In genomic region chr16:84875012-84875717, GRCm38 (mm10) we compare ENCODE assay signal across 9 mouse cellular contexts. TPM values are rescaled to one million over a fixed set of nuclear protein-coding genes. Genes with fewer than 3 reads are reported as not detected.
DNase-seq lines count a peak whose midpoint lies in the region; ATAC-seq and TF ChIP-seq lines count a peak whose summit lies in the region.
"Had no signal": no experiment of that assay in that cellular context is flagged by ENCODE, and none has a peak within 500 bp of the region (broad histone marks: within the 10 kb centered on the region; RNA-seq: fewer than 3 reads in every experiment).

No protein-coding gene starts in this region.

- H3K36me3 ChIP-seq in stomach, embryonic 14.5 days (ENCODE audit: control insufficient read depth, insufficient read depth, low read length) = no peaks in the 10 kb centered on the region
- H3K36me3 ChIP-seq: limb, embryonic 12.5 days had no signal

- H3K4me3 ChIP-seq in gastrocnemius, adult 2 months = peak overlapping the region; percentile 13; the same call in 1 of the 2 replicates
- H3K4me3 ChIP-seq in left cerebral cortex, adult 2 months = peak overlapping the region; percentile 35
- H3K4me3 ChIP-seq in stomach, embryonic 14.5 days (ENCODE audit: low read depth, low read length) = peak overlapping the region; percentile 19
- H3K4me3 ChIP-seq: limb, embryonic 12.5 days had no signal

- no peak overlapping the region for H3K27ac ChIP-seq in gastrocnemius, adult 2 months
- peak overlapping the region; percentile 72 for H3K27ac ChIP-seq in left cerebral cortex, adult 2 months
- no peak overlapping the region for H3K27ac ChIP-seq in stomach, embryonic 14.5 days (ENCODE audit: low read length)
- H3K27ac ChIP-seq: limb, embryonic 12.5 days had no signal

- no peak for TF ChIP-seq CTCF in gastrocnemius, adult 2 months (IDR thresholded peaks at IDR 0.05)
- peak; percentile 24 for TF ChIP-seq CTCF in left cerebral cortex, adult 2 months (IDR thresholded peaks at IDR 0.05)

- H3K27me3 ChIP-seq in stomach, embryonic 14.5 days (ENCODE audit: control insufficient read depth, insufficient read depth, low read length) = no peaks in the 10 kb centered on the region
- H3K27me3 ChIP-seq: limb, embryonic 12.5 days had no signal

- H3K4me1 ChIP-seq in stomach, embryonic 14.5 days (ENCODE audit: control insufficient read depth, insufficient read depth, low read length) = peaks cover 4% of the 10 kb centered on the region; the same call in 1 of the 2 replicates
- H3K4me1 ChIP-seq: limb, embryonic 12.5 days had no signal

- H3K9ac ChIP-seq in stomach, embryonic 14.5 days (replicated peaks; ENCODE audit: low read depth, low read length) = no peak overlapping the region
- H3K9ac ChIP-seq: limb, embryonic 12.5 days had no signal

- 43% methylated on average over 24 of the region's 24 CpGs for whole genome bisulfite sequencing in stomach, embryonic 14.5 days

- no peaks in the 10 kb centered on the region for H3K9me3 ChIP-seq in stomach, embryonic 14.5 days (ENCODE audit: control insufficient read depth, low read depth, low read length)
- H3K9me3 ChIP-seq: limb, embryonic 12.5 days had no signal

- no peak for DNase-seq in gastrocnemius, adult 2 months
- DNase-seq in gastrocnemius, postnatal 36 days = no peak
- DNase-seq in MN1 (ENCODE audit: low spot score) = peak; percentile 25
- peak; percentile 16 to 57 for DNase-seq in frontal cortex, adult 2 months (ENCODE audit: extremely low spot score in 1 of 2, low spot score in 1 of 2)
- DNase-seq in left cerebral cortex, adult 2 months (ENCODE audit: extremely low spot score in 1 of 2, low spot score in 2 of 2) = peak; percentile 23 to 61
- no peak for DNase-seq in B cell, adult 2 months

- intact Hi-C loops in gastrocnemius, adult 2 months (cut with DNase I) = no loop called here
- intact Hi-C loops in gastrocnemius, postnatal 36 days (cut with DNase I) = no loop called here
- intact Hi-C loops in left cerebral cortex, adult 2 months (cut with DNase I) = loop anchor here (1.0 to 10.0 kb wide), 3 partner anchors 42 to 800 kb away; partner anchors contain the start of gene App

- ATAC-seq in stomach, embryonic 14.5 days (ENCODE audit: insufficient number of reproducible peaks, insufficient read depth, low FRiP score, low read depth) = no peak
- no peak for ATAC-seq in activated CD4-positive, CD25-positive, alpha-beta regulatory T cell, adult 4 months

- peak overlapping the region; percentile 51 for H3K4me2 ChIP-seq in stomach, embryonic 14.5 days (replicated peaks; ENCODE audit: low read depth, low read length)
- H3K4me2 ChIP-seq: limb, embryonic 12.5 days had no signal

RNA-seq across cellular contexts. Expression of gene Atp5j, which starts 39.7 kb away (rescaled TPM):
- 1,000 to 10,000 TPM; 1,011 to 1,386 TPM for total RNA-seq in gastrocnemius, adult 2 months (2021)
- 1,000 to 10,000 TPM; 1,016 to 1,122 TPM for total RNA-seq in gastrocnemius, postnatal 36 days (2021)
- 396 and 409 TPM in 2 replicates for polyA plus RNA-seq in frontal cortex, adult 2 months (2012; rRNA removed)
- 100 to 1,000 TPM; 354 to 363 TPM for total RNA-seq in left cerebral cortex, adult 2 months (2021)
- polyA plus RNA-seq in stomach, embryonic 14.5 days (2014; fragmentation: Nextera tagmentation; extraction: Ambion mirVana) = 856 and 951 TPM in 2 replicates
- polyA plus RNA-seq in activated CD4-positive, CD25-positive, alpha-beta regulatory T cell, adult 4 months (2017; shearing (Covaris generic)) = 100 to 1,000 TPM; 545 to 584 TPM

RNA-seq across cellular contexts. Expression of gene Gabpa, which starts 40.4 kb away (rescaled TPM):
- 10 to 100 TPM; 23.6 to 34.1 TPM for total RNA-seq in gastrocnemius, adult 2 months (2021)
- total RNA-seq in gastrocnemius, postnatal 36 days (2021) = 10 to 100 TPM; 17.9 to 24.4 TPM
- polyA plus RNA-seq in frontal cortex, adult 2 months (2012; rRNA removed) = 20.1 and 20.2 TPM in 2 replicates
- total RNA-seq in left cerebral cortex, adult 2 months (2021) = 10 to 100 TPM; 18.2 to 22.2 TPM
- polyA plus RNA-seq in stomach, embryonic 14.5 days (2014; fragmentation: Nextera tagmentation; extraction: Ambion mirVana) = 39.1 and 39.5 TPM in 2 replicates
- 10 to 100 TPM; 20.9 to 25.0 TPM for polyA plus RNA-seq in activated CD4-positive, CD25-positive, alpha-beta regulatory T cell, adult 4 months (2017; shearing (Covaris generic))

Comparison
In these comparisons a context has a peak if more than half of its experiments do, and no peak if none do; other contexts are left out.
1. DNase-seq: peak in MN1 (single experiment), frontal cortex, adult 2 months (2 of 2) and left cerebral cortex, adult 2 months (2 of 2); none in gastrocnemius, adult 2 months (single experiment), gastrocnemius, postnatal 36 days (0 of 2) and B cell, adult 2 months (0 of 2).
2. Peak in every context shown above with its lines, with median percentiles within 50 percentile points of each other: H3K4me3 ChIP-seq.